Mouse (Mus musculus): Measurements from ENCODE around the gene St6gal1.

Gene St6gal1

GRCm38 (mm10) chr16:23298441-23298840 lies 73.9 kb downstream of the St6gal1 start:
- no peak for DNase-seq (ENCODE audit: low spot score in 2 of 2)

GRCm38 (mm10) chr16:23298911-23299310 lies 74.4 kb downstream of the St6gal1 start:
- DNase-seq (ENCODE audit: low spot score in 2 of 2), result no peak

GRCm38 (mm10) chr16:23299904-23300740 lies 75.6 kb downstream of the St6gal1 start:
- no peak for DNase-seq (ENCODE audit: low spot score in 2 of 2)

GRCm38 (mm10) chr16:23301762-23302161 lies 77.2 kb downstream of the St6gal1 start:
- no peak for DNase-seq (ENCODE audit: low spot score in 2 of 2)

GRCm38 (mm10) chr16:23305830-23306623 lies 81.5 kb downstream of the St6gal1 start:
- DNase-seq (ENCODE audit: low spot score in 2 of 2), result no peak

GRCm38 (mm10) chr16:23307142-23307968 lies 82.8 kb downstream of the St6gal1 start:
- no peak for DNase-seq (ENCODE audit: low spot score in 2 of 2)

GRCm38 (mm10) chr16:23308012-23308554 lies 83.5 kb downstream of the St6gal1 start:
- no peak for DNase-seq (ENCODE audit: low spot score in 2 of 2)

GRCm38 (mm10) chr16:23309080-23309479 lies 84.5 kb downstream of the St6gal1 start:
- no peak for DNase-seq (ENCODE audit: low spot score in 2 of 2)

- no peak for DNase-seq (ENCODE audit: low spot score in 2 of 2)
Measured at GRCm38 (mm10) chr16:23312604-23313003, 88.1 kb downstream of the St6gal1 start.

- DNase-seq (ENCODE audit: low spot score in 2 of 2), result no peak
Measured at GRCm38 (mm10) chr16:23314790-23315189, 90.2 kb downstream of the St6gal1 start.

GRCm38 (mm10) chr16:23317411-23318047 lies 93.0 kb downstream of the St6gal1 start:
- no peak for DNase-seq (ENCODE audit: low spot score in 2 of 2)

GRCm38 (mm10) chr16:23320025-23320424 lies 95.5 kb downstream of the St6gal1 start:
- no peak for DNase-seq (ENCODE audit: low spot score in 2 of 2)

GRCm38 (mm10) chr16:23320579-23320978 lies 96.0 kb downstream of the St6gal1 start:
- DNase-seq (ENCODE audit: low spot score in 2 of 2), result no peak

- DNase-seq (ENCODE audit: low spot score in 2 of 2), result no peak
Measured at GRCm38 (mm10) chr16:23322453-23322852, 97.9 kb downstream of the St6gal1 start.

GRCm38 (mm10) chr16:23323915-23324314 lies 99.4 kb downstream of the St6gal1 start:
- no peak for DNase-seq (ENCODE audit: low spot score in 2 of 2)

GRCm38 (mm10) chr16:23324867-23325650 lies 100.5 kb downstream of the St6gal1 start:
- DNase-seq (ENCODE audit: low spot score in 2 of 2), result no peak

- DNase-seq (ENCODE audit: low spot score in 2 of 2), result no peak
Measured at GRCm38 (mm10) chr16:23326664-23327063, 102.1 kb downstream of the St6gal1 start.

GRCm38 (mm10) chr16:23327266-23327665 lies 102.7 kb downstream of the St6gal1 start:
- DNase-seq (ENCODE audit: low spot score in 2 of 2), result no peak

GRCm38 (mm10) chr16:23328201-23328600 lies 103.7 kb downstream of the St6gal1 start:
- no peak for DNase-seq (ENCODE audit: low spot score in 2 of 2)

GRCm38 (mm10) chr16:23332136-23332535 lies 107.6 kb downstream of the St6gal1 start:
- no peak for DNase-seq (ENCODE audit: low spot score in 2 of 2)
